Comparison of ENCODE assay signal across 30 mouse cellular contexts in genomic region chr1:126849481-126849880, GRCm38 (mm10). TPM values are rescaled to one million over a fixed set of nuclear protein-coding genes. Genes with fewer than 3 reads are reported as not detected.
"Had no signal": no experiment of that assay in that cellular context is flagged by ENCODE, and none has a peak within 500 bp of the region (broad histone marks: within the 10 kb centered on the region; RNA-seq: fewer than 3 reads in every experiment).

No protein-coding gene starts in this region.

- DNase-seq: left cerebral cortex, postnatal 4 days; liver; liver, embryonic 13.5 days; liver, postnatal 0 days; lung, adult 18-20 months; lung, adult 2 months; lung, embryonic 14.5 days; lung, postnatal 10 days; lung, postnatal 14 days; lung, postnatal 36 days; lung, postnatal 4 days; midbrain, embryonic 14.5 days had no signal

- H3K4me1 ChIP-seq: limb, embryonic 10.5 days; limb, embryonic 13.5 days; limb, embryonic 15.5 days; liver, embryonic 12.5 days; liver, embryonic 13.5 days; liver, embryonic 15.5 days; megakaryocyte, embryonic 14.5 days; midbrain, embryonic 13.5 days; midbrain, embryonic 15.5 days had no signal

- H3K4me2 ChIP-seq: limb, embryonic 12.5 days; limb, embryonic 13.5 days; limb, embryonic 15.5 days; liver, embryonic 11.5 days; liver, embryonic 12.5 days; liver, embryonic 13.5 days; liver, embryonic 15.5 days; lung, embryonic 14.5 days; lung, embryonic 15.5 days; midbrain, embryonic 11.5 days; midbrain, embryonic 12.5 days; midbrain, embryonic 13.5 days; midbrain, embryonic 15.5 days had no signal

- H3K4me3 ChIP-seq: left cerebral cortex, adult 2 months; limb, embryonic 10.5 days; limb, embryonic 12.5 days; limb, embryonic 13.5 days; limb, embryonic 15.5 days; liver, embryonic 12.5 days; liver, embryonic 13.5 days; liver, embryonic 15.5 days; lung, embryonic 15.5 days; megakaryocyte, embryonic 14.5 days; midbrain, embryonic 12.5 days; midbrain, embryonic 13.5 days; midbrain, embryonic 15.5 days; myocyte had no signal

- H3K9me3 ChIP-seq: limb, embryonic 10.5 days; limb, embryonic 12.5 days; limb, embryonic 13.5 days; limb, embryonic 15.5 days; liver, embryonic 12.5 days; liver, embryonic 13.5 days; liver, embryonic 15.5 days; lung, embryonic 15.5 days; megakaryocyte, embryonic 14.5 days; midbrain, embryonic 12.5 days; midbrain, embryonic 13.5 days; midbrain, embryonic 15.5 days had no signal

- ATAC-seq: liver, embryonic 12.5 days; liver, postnatal 0 days; lung, postnatal 0 days; midbrain, embryonic 13.5 days; midbrain, embryonic 15.5 days had no signal

- H3K27me3 ChIP-seq: limb, embryonic 12.5 days; limb, embryonic 13.5 days; limb, embryonic 15.5 days; liver, embryonic 12.5 days; liver, embryonic 13.5 days; liver, embryonic 15.5 days; lung, embryonic 15.5 days; megakaryocyte, embryonic 14.5 days; midbrain, embryonic 12.5 days; midbrain, embryonic 13.5 days; midbrain, embryonic 15.5 days had no signal

- H3K27ac ChIP-seq: left cerebral cortex, adult 2 months; limb, embryonic 10.5 days; limb, embryonic 12.5 days; limb, embryonic 13.5 days; limb, embryonic 15.5 days; liver, embryonic 12.5 days; liver, embryonic 13.5 days; liver, embryonic 14.5 days; liver, embryonic 15.5 days; lung, embryonic 15.5 days; macrophage; midbrain, embryonic 12.5 days; midbrain, embryonic 13.5 days; midbrain, embryonic 15.5 days had no signal

- H3K36me3 ChIP-seq: limb, embryonic 10.5 days; limb, embryonic 12.5 days; limb, embryonic 13.5 days; limb, embryonic 15.5 days; liver, embryonic 12.5 days; liver, embryonic 13.5 days; liver, embryonic 15.5 days; lung, embryonic 15.5 days; midbrain, embryonic 12.5 days; midbrain, embryonic 13.5 days; midbrain, embryonic 15.5 days had no signal

- H3K9ac ChIP-seq: limb, embryonic 12.5 days; limb, embryonic 13.5 days; limb, embryonic 15.5 days; liver, embryonic 12.5 days; liver, embryonic 13.5 days; liver, embryonic 14.5 days; liver, embryonic 15.5 days; liver, postnatal 0 days; lung, embryonic 14.5 days; lung, embryonic 15.5 days; midbrain, embryonic 12.5 days; midbrain, embryonic 13.5 days; midbrain, embryonic 15.5 days had no signal

RNA-seq across cellular contexts. Expression of gene Nckap5, which starts 18.9 kb away (rescaled TPM):
- polyA plus RNA-seq: macrophage had no signal
